Mouse (Mus musculus) CH12.LX (cell line): ENCODE data around the gene Ryr1. TPM values are rescaled to one million over a fixed set of nuclear protein-coding genes. Genes with fewer than 3 reads are reported as not detected.

Experiments used
- DNase-seq: peaks from one replicate; pipeline ENCODE4 v3.0.0-alpha.2; 2013; ENCODE audit errors: extremely low read depth
- H3K27ac ChIP-seq: 2 replicates; pipeline ENCODE4 v1.5.1; 2012; ENCODE audit warnings: low read depth, mild to moderate bottlenecking, control low read depth, moderate library complexity; ENCODE audit not compliant: insufficient read depth
- H3K27me3 ChIP-seq: replicated peaks from 2 replicates; pipeline ENCODE3; 2012; ENCODE audit warnings: inconsistent platforms
- H3K36me3 ChIP-seq, 2 experiments: replicated peaks in 1 of 2; 2 replicates each; pipeline versions ENCODE3 to v1.6.1; 2012; ENCODE audit warnings: inconsistent platforms in 1 of 2, low read length in 1 of 2, mild to moderate bottlenecking in 1 of 2, mixed read lengths in 1 of 2, moderate library complexity in 1 of 2; ENCODE audit not compliant: control insufficient read depth in 1 of 2, insufficient read depth in 1 of 2
- H3K4me1 ChIP-seq, 2 experiments: 2 replicates each; pipeline ENCODE4 v1.6.1; 2012; ENCODE audit warnings: inconsistent platforms in 1 of 2, moderate library complexity in 1 of 2; ENCODE audit not compliant: insufficient read depth in 2 of 2, control insufficient read depth in 1 of 2
- H3K4me2 ChIP-seq: 2 replicates; pipeline ENCODE4 v1.6.1; 2012; ENCODE audit warnings: low read depth, mild to moderate bottlenecking, control low read depth; ENCODE audit not compliant: poor library complexity, insufficient read depth, severe bottlenecking
- H3K4me3 ChIP-seq, 3 experiments: fragments of 150-350 bp in 1 of 3; sonication (generic) in 1 of 3; replicated peaks in 1 of 3; 2 replicates each; pipeline versions ENCODE3 to v1.5.1; 2011 to 2012; ENCODE audit warnings: low read depth in 2 of 3, low read length in 2 of 3, mild to moderate bottlenecking in 2 of 3, moderate library complexity in 2 of 3, control low read depth in 1 of 3, improper control_type of control experiment in 1 of 3, inconsistent platforms in 1 of 3, mixed read lengths in 1 of 3; ENCODE audit not compliant: poor library complexity in 1 of 3
- H3K79me2 ChIP-seq: replicated peaks from 2 replicates; pipeline ENCODE4 v1.6.1; 2012; ENCODE audit warnings: mild to moderate bottlenecking, moderate library complexity; ENCODE audit not compliant: control insufficient read depth, poor library complexity, insufficient read depth, severe bottlenecking; ENCODE audit errors: extremely low read depth
- H3K9ac ChIP-seq: 2 replicates; pipeline ENCODE4 v1.6.1; 2012; ENCODE audit warnings: low read depth, mild to moderate bottlenecking, control low read depth, moderate library complexity; ENCODE audit not compliant: insufficient read depth
- H3K9me3 ChIP-seq: replicated peaks from 2 replicates; pipeline ENCODE3; 2012; ENCODE audit warnings: low read length, inconsistent platforms, mixed read lengths
- BHLHE40 ChIP-seq: IDR thresholded peaks from 2 replicates; pipeline ENCODE4 v1.6.1; 2011; ENCODE audit warnings: mild to moderate bottlenecking, low read depth, low read length, improper control_type of control experiment
- CHD1 ChIP-seq: IDR thresholded peaks from 2 replicates; pipeline ENCODE4 v1.6.1; 2012; ENCODE audit warnings: low read depth, low read length, improper control_type of control experiment, inconsistent platforms
- CHD2 ChIP-seq: IDR thresholded peaks from 2 replicates; pipeline ENCODE4 v1.6.1; 2011; ENCODE audit warnings: low read length, improper control_type of control experiment
- CTCF ChIP-seq, 2 experiments: IDR thresholded peaks in 1 of 2; conservative IDR thresholded peaks in 1 of 2; 2 replicates each; pipeline ENCODE4 v1.5.1; 2011 to 2012; ENCODE audit warnings: low read depth in 2 of 2, low read length in 2 of 2, improper control_type of control experiment in 1 of 2, inconsistent platforms in 1 of 2, mild to moderate bottlenecking in 1 of 2, moderate library complexity in 1 of 2
- E2F4 ChIP-seq: IDR thresholded peaks from 2 replicates; pipeline ENCODE4 v1.6.1; 2011; ENCODE audit warnings: low read depth, low read length, improper control_type of control experiment; ENCODE audit not compliant: insufficient replicate concordance
- ELF1 ChIP-seq: IDR thresholded peaks from 2 replicates; pipeline ENCODE4 v1.6.1; 2014; ENCODE audit warnings: low read depth, mild to moderate bottlenecking, inconsistent platforms, low read length, improper control_type of control experiment
- EP300 ChIP-seq: IDR thresholded peaks from 2 replicates; pipeline ENCODE4 v1.6.1; 2011; ENCODE audit warnings: low read length, improper control_type of control experiment
- ETS1 ChIP-seq: conservative IDR thresholded peaks from 2 replicates; pipeline ENCODE4 v1.6.1; 2012; ENCODE audit warnings: low read depth, mild to moderate bottlenecking, inconsistent platforms, low read length, improper control_type of control experiment, moderate library complexity
- GABPA ChIP-seq: IDR thresholded peaks from 2 replicates; pipeline ENCODE4 v1.6.1; 2012; ENCODE audit warnings: low read depth, low read length, improper control_type of control experiment, inconsistent platforms; ENCODE audit not compliant: insufficient replicate concordance
- HCFC1 ChIP-seq: IDR thresholded peaks from 2 replicates; pipeline ENCODE4 v1.6.1; 2012; ENCODE audit warnings: low read depth, mild to moderate bottlenecking, inconsistent platforms, low read length, improper control_type of control experiment
- IRF4 ChIP-seq: IDR thresholded peaks from 2 replicates; pipeline ENCODE4 v1.6.1; 2014; ENCODE audit warnings: low read depth, mild to moderate bottlenecking, inconsistent platforms, low read length, improper control_type of control experiment
- JUN ChIP-seq: IDR thresholded peaks from 2 replicates; pipeline ENCODE4 v1.6.1; 2011; ENCODE audit warnings: low read depth, mild to moderate bottlenecking, low read length, improper control_type of control experiment, moderate library complexity; ENCODE audit not compliant: insufficient read depth
- JUND ChIP-seq: conservative IDR thresholded peaks from 2 replicates; pipeline ENCODE4 v1.6.1; 2011; ENCODE audit warnings: low read depth, low read length, improper control_type of control experiment
- KAT2A ChIP-seq: IDR thresholded peaks from 2 replicates; pipeline ENCODE4 v1.6.1; 2012; ENCODE audit warnings: low read length, improper control_type of control experiment, inconsistent platforms; ENCODE audit not compliant: insufficient replicate concordance
- MAFK ChIP-seq: IDR thresholded peaks from 2 replicates; pipeline ENCODE4 v1.6.1; 2011; ENCODE audit warnings: low read length, improper control_type of control experiment; ENCODE audit not compliant: insufficient replicate concordance
- MAX ChIP-seq: IDR thresholded peaks from 2 replicates; pipeline ENCODE4 v1.6.1; 2011; ENCODE audit warnings: low read length, improper control_type of control experiment
- MAZ ChIP-seq: IDR thresholded peaks from 2 replicates; pipeline ENCODE4 v1.6.1; 2012; ENCODE audit warnings: low read depth, mild to moderate bottlenecking, inconsistent platforms, low read length, improper control_type of control experiment, moderate library complexity
- MEF2A ChIP-seq: IDR thresholded peaks from 2 replicates; pipeline ENCODE4 v1.6.1; 2014; ENCODE audit warnings: low read depth, mild to moderate bottlenecking, inconsistent platforms, low read length, improper control_type of control experiment, borderline replicate concordance
- MXI1 ChIP-seq: IDR thresholded peaks from 2 replicates; pipeline ENCODE4 v1.6.1; 2011; ENCODE audit warnings: mild to moderate bottlenecking, low read depth, low read length, improper control_type of control experiment
- MYC ChIP-seq: IDR thresholded peaks from 2 replicates; pipeline ENCODE4 v1.6.1; 2011; ENCODE audit warnings: low read depth, mild to moderate bottlenecking, improper control_type of control experiment, low read length
- NELFE ChIP-seq: IDR thresholded peaks from 2 replicates; pipeline ENCODE4 v1.6.1; 2011; ENCODE audit warnings: low read depth, low read length, improper control_type of control experiment
- NRF1 ChIP-seq: IDR thresholded peaks from 2 replicates; pipeline ENCODE4 v1.6.1; 2014; ENCODE audit warnings: low read depth, mild to moderate bottlenecking, inconsistent platforms, low read length, improper control_type of control experiment, moderate library complexity
- PAX5 ChIP-seq: IDR thresholded peaks from 2 replicates; pipeline ENCODE4 v1.6.1; 2012; ENCODE audit warnings: low read length, inconsistent platforms, mixed read lengths
- POLR2A ChIP-seq: IDR thresholded peaks from 2 replicates; pipeline ENCODE4 v1.6.1; 2011; ENCODE audit warnings: low read depth, mild to moderate bottlenecking, improper control_type of control experiment, low read length
- POLR2AphosphoS2 ChIP-seq: IDR thresholded peaks from 2 replicates; pipeline ENCODE4 v1.6.1; 2011; ENCODE audit warnings: low read depth, low read length, improper control_type of control experiment
- RAD21 ChIP-seq: IDR thresholded peaks from 2 replicates; pipeline ENCODE4 v1.6.1; 2011; ENCODE audit warnings: low read depth, mild to moderate bottlenecking, low read length, improper control_type of control experiment, moderate library complexity
- RCOR1 ChIP-seq: conservative IDR thresholded peaks from 2 replicates; pipeline ENCODE4 v1.6.1; 2012; ENCODE audit warnings: low read depth, mild to moderate bottlenecking, inconsistent platforms, low read length, improper control_type of control experiment
- SIN3A ChIP-seq: IDR thresholded peaks from 2 replicates; pipeline ENCODE4 v1.6.1; 2012; ENCODE audit warnings: low read length, improper control_type of control experiment, inconsistent platforms
- SMC3 ChIP-seq: IDR thresholded peaks from 2 replicates; pipeline ENCODE4 v1.6.1; 2011; ENCODE audit warnings: low read depth, low read length, improper control_type of control experiment
- TBP ChIP-seq: conservative IDR thresholded peaks from 2 replicates; pipeline ENCODE4 v1.6.1; 2011; ENCODE audit warnings: low read depth, low read length, improper control_type of control experiment
- TCF12 ChIP-seq: IDR thresholded peaks from 2 replicates; pipeline ENCODE4 v1.6.1; 2014; ENCODE audit warnings: low read depth, mild to moderate bottlenecking, inconsistent platforms, low read length, improper control_type of control experiment
- UBTF ChIP-seq: IDR thresholded peaks from 2 replicates; pipeline ENCODE4 v1.6.1; 2012; ENCODE audit warnings: low read depth, mild to moderate bottlenecking, inconsistent platforms, low read length, improper control_type of control experiment, moderate library complexity
- USF1 ChIP-seq: IDR thresholded peaks from 2 replicates; pipeline ENCODE4 v1.6.1; 2014; ENCODE audit warnings: low read depth, mild to moderate bottlenecking, inconsistent platforms, low read length, improper control_type of control experiment
- USF2 ChIP-seq: conservative IDR thresholded peaks from 2 replicates; pipeline ENCODE4 v1.6.1; 2011; ENCODE audit warnings: low read depth, low read length, improper control_type of control experiment
- ZC3H11A ChIP-seq: IDR thresholded peaks from 2 replicates; pipeline ENCODE4 v1.6.1; 2012; ENCODE audit warnings: low read depth, mild to moderate bottlenecking, inconsistent platforms, low read length, improper control_type of control experiment
- ZKSCAN1 ChIP-seq: IDR thresholded peaks from 2 replicates; pipeline ENCODE4 v1.6.1; 2012; ENCODE audit warnings: low read depth, inconsistent platforms, low read length, improper control_type of control experiment, borderline replicate concordance
- ZMIZ1 ChIP-seq: IDR thresholded peaks from 2 replicates; pipeline ENCODE4 v1.6.1; 2012; ENCODE audit warnings: low read depth, mild to moderate bottlenecking, inconsistent platforms, low read length, improper control_type of control experiment
- ZNF384 ChIP-seq: IDR thresholded peaks from 2 replicates; pipeline ENCODE4 v1.6.1; 2012; ENCODE audit warnings: low read depth, low read length, improper control_type of control experiment, inconsistent platforms
- dilution Hi-C: fragments of 300-500 bp; cut with MboI; formaldehyde crosslinking; loops from 2 replicates; pipeline ENCODE4 v1.14.3; 2020; ENCODE audit warnings: low sequenced_read_pairs; ENCODE audit not compliant: extremely low pct_unique_long_range_greater_than_20kb, extremely low pct_ligation_motif_present
- in situ Hi-C: fragments of 300-500 bp; cut with MboI; formaldehyde crosslinking; loops from 3 replicates; pipeline ENCODE4 v1.14.3; 2019; ENCODE audit warnings: low sequenced_read_pairs, low pct_ligation_motif_present, low pct_unique_long_range_greater_than_20kb, mixed read lengths
- polyA plus RNA-seq: library from polyadenylated mRNA; unstranded; fragments of >175 nt; gene quantifications from 2 replicates; pipeline ENCODE4 v1.2.1, GENCODE M21; 2012; ENCODE audit warnings: low read depth; ENCODE audit not compliant: insufficient read length
- total RNA-seq, 2 experiments: library from RNA; depleted of rRNA; stranded (reverse); fragments of 300-350 nt in 1 of 2; fragments of >200 nt in 1 of 2; gene quantifications; 2 replicates each; pipeline ENCODE4 v1.2.3; 2012 to 2014

The Ryr1 gene
- total and polyA plus RNA-seq, 3 experiments = 0.43 to 1.1 (median 0.68) TPM

DNA sequence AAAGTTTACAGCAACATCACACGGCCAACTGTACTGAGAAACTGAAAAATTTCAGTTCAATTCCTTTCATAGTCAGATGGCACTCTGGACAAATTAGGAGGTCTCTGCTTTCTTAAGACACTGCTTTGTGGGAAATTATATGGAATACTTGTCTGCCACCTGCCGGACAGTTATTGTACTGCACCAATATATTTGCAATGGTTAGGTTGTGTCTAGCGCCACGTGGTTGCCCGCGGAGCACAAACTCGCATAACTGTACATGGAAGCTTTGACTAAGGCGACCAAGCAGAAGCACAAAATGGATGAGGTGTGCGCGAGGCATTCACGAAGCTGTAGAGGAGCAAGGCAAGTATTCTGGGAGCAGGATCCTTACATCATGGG is 85.4 kb downstream of the Ryr1 start:
- peaks cover 4 to 10% of the 10 kb centered on the region in 2 experiments for H3K36me3 ChIP-seq
- no peak overlapping the region for H3K27ac ChIP-seq
- peaks cover 9 to 37% of the 10 kb centered on the region in 2 experiments for H3K4me1 ChIP-seq
- H3K79me2 ChIP-seq = no peaks in the 10 kb centered on the region
- no peaks in the 10 kb centered on the region for H3K27me3 ChIP-seq
- H3K4me2 ChIP-seq = peak overlapping the region; percentile 76
- no peak for TF ChIP-seq NRF1
- TF ChIP-seq SMC3 = peak; percentile 96
- TF ChIP-seq JUND = peak; percentile 47
- TF ChIP-seq TCF12 = 0 out of 2 replicates have a peak, but pooled peaks have one; percentile 50
- no peak for TF ChIP-seq EP300
- TF ChIP-seq BHLHE40 = peak; percentile 58; the same call in 1 of the 2 replicates
- TF ChIP-seq RCOR1 = no peak
- TF ChIP-seq MXI1 = peak; percentile 98
- TF ChIP-seq CHD1 = no peak
- no peak for TF ChIP-seq UBTF
- peak; percentile 83 for TF ChIP-seq ZNF384
- no peak for TF ChIP-seq CHD2
- TF ChIP-seq ZC3H11A = peak; percentile 85
- TF ChIP-seq SIN3A = peak; percentile 83
- peak; percentile 47; the same call in 1 of the 2 replicates for TF ChIP-seq NELFE
- TF ChIP-seq ZKSCAN1 = no peak
- no peak for TF ChIP-seq KAT2A
- no peak for TF ChIP-seq ELF1
- TF ChIP-seq RAD21 = peak; percentile 98
- peak; percentile 48 to 98 for TF ChIP-seq CTCF (conservative IDR thresholded peaks at IDR 0.05 in 1 of 2, IDR thresholded peaks at IDR 0.05 in 1 of 2; ENCODE audit: low read depth in 2 of 2, low read length in 2 of 2)
- peak; percentile 24; the same call in 1 of the 2 replicates for TF ChIP-seq ETS1
- TF ChIP-seq USF2 = peak; percentile 51
- TF ChIP-seq POLR2AphosphoS2 = no peak
- TF ChIP-seq MAFK = no peak
- TF ChIP-seq E2F4 = 0 out of 2 replicates have a peak, but pooled peaks have one; percentile 72
- TF ChIP-seq HCFC1 = no peak
- TF ChIP-seq POLR2A = peak; percentile 35; the same call in 1 of the 2 replicates
- TF ChIP-seq PAX5 = no peak
- peak; percentile 99 for TF ChIP-seq MAX
- TF ChIP-seq JUN = no peak
- 0 out of 2 replicates have a peak, but pooled peaks have one; percentile 37 for TF ChIP-seq MEF2A
- peak; percentile 66 for TF ChIP-seq USF1
- TF ChIP-seq GABPA = no peak
- peak; percentile 100 for TF ChIP-seq MYC
- no peak for TF ChIP-seq MAZ
- TF ChIP-seq IRF4 = 0 out of 2 replicates have a peak, but pooled peaks have one; percentile 42
- peak; percentile 56; the same call in 1 of the 2 replicates for TF ChIP-seq TBP
- TF ChIP-seq ZMIZ1 = no peak
- peak overlapping the region; percentile 21; the same call in 1 of the 2 replicates for H3K9ac ChIP-seq
- peak overlapping the region; percentile 23 to 51 (median 41) for H3K4me3 ChIP-seq
- dilution Hi-C loops = no loop called here
- in situ Hi-C loops = loop anchor here (25.0 kb wide), 1 partner anchor 252 kb away; the partner anchor contains the start of gene Rinl
- H3K9me3 ChIP-seq = peaks cover 12% of the 10 kb centered on the region
- DNase-seq = peak; percentile 96
